10 mouse cellular contexts compared by ENCODE assay signal in genomic region chr7:28864288-28864750, GRCm38 (mm10). TPM values are rescaled to one million over a fixed set of nuclear protein-coding genes. Genes with fewer than 3 reads are reported as not detected.
DNase-seq lines count a peak whose midpoint lies in the region; ATAC-seq lines count a peak whose summit lies in the region.
"Had no signal": no experiment of that assay in that cellular context is flagged by ENCODE, and none has a peak within 500 bp of the region (broad histone marks: within the 10 kb centered on the region; RNA-seq: fewer than 3 reads in every experiment).

No protein-coding gene starts in this region.

- peak overlapping the region; percentile 6; the same call in 1 of the 2 replicates for H3K4me2 ChIP-seq in forebrain, embryonic 12.5 days
- no peak overlapping the region for H3K4me2 ChIP-seq in forebrain, embryonic 11.5 days (ENCODE audit: low read depth, low read length, severe bottlenecking)
- no peak overlapping the region; the same call in 1 of the 2 replicates for H3K4me2 ChIP-seq in kidney, embryonic 16.5 days (replicated peaks; ENCODE audit: low read depth, low read length)
- peak overlapping the region; percentile 33 for H3K4me2 ChIP-seq in limb, embryonic 15.5 days

- no peaks in the 10 kb centered on the region for H3K36me3 ChIP-seq in forebrain, embryonic 12.5 days (replicated peaks)
- H3K36me3 ChIP-seq in forebrain, embryonic 11.5 days (ENCODE audit: control insufficient read depth, insufficient read depth, low read length) = no peaks in the 10 kb centered on the region
- no peaks in the 10 kb centered on the region for H3K36me3 ChIP-seq in kidney, embryonic 16.5 days (ENCODE audit: insufficient read depth, low read length)
- H3K36me3 ChIP-seq in limb, embryonic 15.5 days = no peaks in the 10 kb centered on the region

- H3K9ac ChIP-seq in forebrain, embryonic 12.5 days = no peak overlapping the region
- H3K9ac ChIP-seq in forebrain, embryonic 11.5 days (ENCODE audit: low read length) = no peak overlapping the region
- H3K9ac ChIP-seq in kidney, embryonic 16.5 days (replicated peaks; ENCODE audit: low read length) = 0 out of 2 replicates have a peak overlapping the region, but pooled peaks have one; percentile 22
- no peak overlapping the region for H3K9ac ChIP-seq in limb, embryonic 15.5 days

- no peak overlapping the region for H3K27ac ChIP-seq in forebrain, embryonic 12.5 days
- H3K27ac ChIP-seq in forebrain, embryonic 11.5 days (ENCODE audit: low read depth, low read length) = no peak overlapping the region
- no peak overlapping the region for H3K27ac ChIP-seq in kidney, embryonic 16.5 days (ENCODE audit: low read length)
- peak overlapping the region; percentile 77 for H3K27ac ChIP-seq in limb, embryonic 15.5 days
- H3K27ac ChIP-seq: macrophage had no signal

- H3K27me3 ChIP-seq in forebrain, embryonic 12.5 days = no peaks in the 10 kb centered on the region
- H3K27me3 ChIP-seq in forebrain, embryonic 11.5 days (ENCODE audit: control insufficient read depth, insufficient read depth, low read length) = no peaks in the 10 kb centered on the region
- H3K27me3 ChIP-seq in kidney, embryonic 16.5 days (ENCODE audit: insufficient read depth, low read length) = no peaks in the 10 kb centered on the region
- no peaks in the 10 kb centered on the region for H3K27me3 ChIP-seq in limb, embryonic 15.5 days

- H3K9me3 ChIP-seq in forebrain, embryonic 12.5 days = 0 out of 2 replicates have a peak, but pooled peaks cover 5% of the 10 kb centered on the region
- no peaks in the 10 kb centered on the region for H3K9me3 ChIP-seq in forebrain, embryonic 11.5 days (ENCODE audit: control insufficient read depth, low read length)
- peaks cover 5% of the 10 kb centered on the region; the same call in 1 of the 2 replicates for H3K9me3 ChIP-seq in kidney, embryonic 16.5 days (ENCODE audit: low read length)
- no peaks in the 10 kb centered on the region for H3K9me3 ChIP-seq in limb, embryonic 15.5 days

- H3K4me1 ChIP-seq in forebrain, embryonic 12.5 days = peaks cover 11% of the 10 kb centered on the region
- H3K4me1 ChIP-seq in forebrain, embryonic 11.5 days (replicated peaks; ENCODE audit: control insufficient read depth, insufficient read depth, low read length) = peaks cover 5% of the 10 kb centered on the region
- peaks cover 10% of the 10 kb centered on the region; the same call in 1 of the 2 replicates for H3K4me1 ChIP-seq in kidney, embryonic 16.5 days (ENCODE audit: insufficient read depth, low read length)
- peaks cover 36% of the 10 kb centered on the region for H3K4me1 ChIP-seq in limb, embryonic 15.5 days

- no peak overlapping the region for H3K4me3 ChIP-seq in forebrain, embryonic 12.5 days (replicated peaks)
- H3K4me3 ChIP-seq in forebrain, embryonic 11.5 days (ENCODE audit: low read depth, low read length) = no peak overlapping the region
- no peak overlapping the region for H3K4me3 ChIP-seq in kidney, embryonic 16.5 days (ENCODE audit: low read length)
- H3K4me3 ChIP-seq in limb, embryonic 15.5 days = peak overlapping the region; percentile 25

- WGBS in forebrain, embryonic 12.5 days = 38% methylated on average over 9 of the region's 9 CpGs
- 47% methylated on average over 9 of the region's 9 CpGs for WGBS in forebrain, embryonic 11.5 days
- WGBS in kidney, embryonic 16.5 days = 44% methylated on average over 9 of the region's 9 CpGs
- WGBS in limb, embryonic 15.5 days = 21% methylated on average over 9 of the region's 9 CpGs

- no peak for DNase-seq in forebrain, embryonic 11.5 days (ENCODE audit: low spot score)
- DNase-seq in kidney, postnatal 36 days = no peak
- DNase-seq in NIH3T3 (ENCODE audit: low read depth) = peak; percentile 38
- no peak for DNase-seq in right cerebral cortex, adult 2 months (ENCODE audit: low spot score in 2 of 2)
- DNase-seq in cerebellum, adult 9-11 months = no peak
- DNase-seq: kidney, postnatal 10 days had no signal

- ATAC-seq in forebrain, embryonic 12.5 days (ENCODE audit: low FRiP score) = no peak
- no peak for ATAC-seq in forebrain, embryonic 11.5 days (replicated peaks; ENCODE audit: low FRiP score)
- no peak for ATAC-seq in kidney, embryonic 16.5 days (ENCODE audit: low FRiP score, low TSS enrichment)
- no peak for ATAC-seq in limb, embryonic 15.5 days (ENCODE audit: insufficient number of reproducible peaks, low FRiP score, low TSS enrichment, low read depth)

RNA-seq across cellular contexts. Expression of gene Lgals7, which starts 0.7 kb away (rescaled TPM):
- polyA plus RNA-seq in forebrain, embryonic 12.5 days (2016; fragmentation: Nextera tagmentation; extraction: Ambion mirVana) = 1.1 and 1.9 TPM in 2 replicates
- polyA plus RNA-seq in forebrain, embryonic 11.5 days (2014; fragmentation: Nextera tagmentation; extraction: Ambion mirVana) = 0.52 and 0.88 TPM in 2 replicates
- 1.3 and 2.3 TPM in 2 replicates for polyA plus RNA-seq in kidney, embryonic 16.5 days (2015; fragmentation: Nextera tagmentation; extraction: Ambion mirVana)
- 171 and 257 TPM in 2 replicates for polyA plus RNA-seq in limb, embryonic 15.5 days (2015; fragmentation: Nextera tagmentation; extraction: Ambion mirVana)
- polyA plus RNA-seq: macrophage had no signal

RNA-seq across cellular contexts. Expression of gene Capn12, which starts 16.9 kb away (rescaled TPM):
- 0.24 and 0.57 TPM in 2 replicates for polyA plus RNA-seq in forebrain, embryonic 12.5 days (2016; fragmentation: Nextera tagmentation; extraction: Ambion mirVana)
- 0.60 and 0.69 TPM in 2 replicates for polyA plus RNA-seq in forebrain, embryonic 11.5 days (2014; fragmentation: Nextera tagmentation; extraction: Ambion mirVana)
- 0.59 and 0.74 TPM in 2 replicates for polyA plus RNA-seq in kidney, embryonic 16.5 days (2015; fragmentation: Nextera tagmentation; extraction: Ambion mirVana)
- 0.97 and 1.3 TPM in 2 replicates for polyA plus RNA-seq in limb, embryonic 15.5 days (2015; fragmentation: Nextera tagmentation; extraction: Ambion mirVana)

RNA-seq across cellular contexts. Expression of gene Lgals4, which starts 30.7 kb away (rescaled TPM):
- 1.7 and 2.8 TPM in 2 replicates for polyA plus RNA-seq in forebrain, embryonic 12.5 days (2016; fragmentation: Nextera tagmentation; extraction: Ambion mirVana)
- polyA plus RNA-seq in forebrain, embryonic 11.5 days (2014; fragmentation: Nextera tagmentation; extraction: Ambion mirVana) = 1.1 and 1.7 TPM in 2 replicates
- polyA plus RNA-seq in kidney, embryonic 16.5 days (2015; fragmentation: Nextera tagmentation; extraction: Ambion mirVana) = 10.8 and 12.8 TPM in 2 replicates
- 11.6 and 13.8 TPM in 2 replicates for polyA plus RNA-seq in limb, embryonic 15.5 days (2015; fragmentation: Nextera tagmentation; extraction: Ambion mirVana)

RNA-seq across cellular contexts. Expression of gene Ech1, which starts 39.3 kb away (rescaled TPM):
- polyA plus RNA-seq in forebrain, embryonic 12.5 days (2016; fragmentation: Nextera tagmentation; extraction: Ambion mirVana) = 63.9 and 64.2 TPM in 2 replicates
- polyA plus RNA-seq in forebrain, embryonic 11.5 days (2014; fragmentation: Nextera tagmentation; extraction: Ambion mirVana) = 70.6 and 74.0 TPM in 2 replicates
- polyA plus RNA-seq in kidney, embryonic 16.5 days (2015; fragmentation: Nextera tagmentation; extraction: Ambion mirVana) = 198 and 214 TPM in 2 replicates
- 217 and 232 TPM in 2 replicates for polyA plus RNA-seq in limb, embryonic 15.5 days (2015; fragmentation: Nextera tagmentation; extraction: Ambion mirVana)

RNA-seq across cellular contexts. Expression of gene Hnrnpl, which starts 56.0 kb away (rescaled TPM):
- 267 and 357 TPM in 2 replicates for polyA plus RNA-seq in forebrain, embryonic 12.5 days (2016; fragmentation: Nextera tagmentation; extraction: Ambion mirVana)
- 338 and 382 TPM in 2 replicates for polyA plus RNA-seq in forebrain, embryonic 11.5 days (2014; fragmentation: Nextera tagmentation; extraction: Ambion mirVana)
- polyA plus RNA-seq in kidney, embryonic 16.5 days (2015; fragmentation: Nextera tagmentation; extraction: Ambion mirVana) = 204 and 224 TPM in 2 replicates
- 201 and 221 TPM in 2 replicates for polyA plus RNA-seq in limb, embryonic 15.5 days (2015; fragmentation: Nextera tagmentation; extraction: Ambion mirVana)

Comparison
In these comparisons a context has a peak if more than half of its experiments do, and no peak if none do; other contexts are left out.
1. H3K4me2 ChIP-seq: peak in forebrain, embryonic 12.5 days (single experiment) and limb, embryonic 15.5 days (single experiment); none in forebrain, embryonic 11.5 days (single experiment) and kidney, embryonic 16.5 days (single experiment).
2. RNA of gene Lgals7, which starts 0.7 kb away (polyA plus RNA-seq): 171 to 257 TPM in limb, embryonic 15.5 days; 1.1 to 1.9 TPM in forebrain, embryonic 12.5 days, 1.3 to 2.3 TPM in kidney, embryonic 16.5 days and 0.52 to 0.88 TPM in forebrain, embryonic 11.5 days; every median in the first group is over 10 times any median in the second.